Comparison of ENCODE assay signal across 18 mouse cellular contexts in the genomic region with DNA sequence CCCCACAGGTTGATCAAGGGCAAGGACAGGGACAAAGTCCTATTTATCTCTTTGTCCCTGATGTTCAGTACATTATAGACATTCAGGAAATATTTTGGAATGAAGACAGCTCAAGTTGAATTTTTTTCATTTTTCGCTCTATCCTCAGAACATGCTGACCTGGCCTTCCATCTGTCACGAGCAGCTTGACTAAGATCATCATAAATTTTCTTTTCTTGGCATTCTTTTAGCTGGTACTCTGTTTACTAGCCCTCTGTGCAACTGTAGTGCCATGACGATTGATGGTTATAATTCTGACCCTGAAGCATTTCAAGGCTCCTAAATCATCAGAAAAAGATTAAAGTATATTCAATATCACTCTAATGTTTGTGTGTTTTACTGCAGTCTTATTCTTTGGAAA. TPM values are rescaled to one million over a fixed set of nuclear protein-coding genes. Genes with fewer than 3 reads are reported as not detected.
DNase-seq lines count a peak whose midpoint lies in the region; TF ChIP-seq lines count a peak whose summit lies in the region.
"Had no signal": no experiment of that assay in that cellular context is flagged by ENCODE, and none has a peak within 500 bp of the region (broad histone marks: within the 10 kb centered on the region; RNA-seq: fewer than 3 reads in every experiment).

No protein-coding gene starts in this region.

- no peak for TF ChIP-seq CTCF in layer of hippocampus, adult 2 months (conservative IDR thresholded peaks at IDR 0.05)

- no peaks in the 10 kb centered on the region for H3K27me3 ChIP-seq in midbrain, embryonic 10.5 days (ENCODE audit: low read depth, poor library complexity, severe bottlenecking)
- H3K27me3 ChIP-seq: embryonic facial prominence, embryonic 15.5 days; heart, embryonic 12.5 days had no signal

- peak; percentile 21 to 80 for DNase-seq in adrenal gland, adult (ENCODE audit: inconsistent age in 2 of 2, low spot score in 1 of 2)
- no peak for DNase-seq in adrenal gland, postnatal 4 days (ENCODE audit: low spot score in 2 of 2)
- peak; percentile 43 to 53 for DNase-seq in cerebellum, adult 18-20 months
- no peak for DNase-seq in cerebellum, adult 11 months
- no peak for DNase-seq in layer of hippocampus, adult 2 months (ENCODE audit: low spot score in 2 of 2)
- DNase-seq in layer of hippocampus, postnatal 36 days = no peak
- no peak for DNase-seq in midbrain, embryonic 10.5 days (ENCODE audit: low spot score)
- DNase-seq: B cell, adult 2 months; cerebellum, adult 9-11 months; embryo, embryonic 11 days; gastrocnemius, adult 2 months; gastrocnemius, postnatal 25 days; kidney, adult 8-10 months had no signal

- WGBS in midbrain, embryonic 10.5 days = 91% methylated on average over 3 of the region's 3 CpGs

- peak overlapping the region; percentile 53; the same call in 1 of the 2 replicates for H3K27ac ChIP-seq in layer of hippocampus, adult 2 months
- H3K27ac ChIP-seq in midbrain, embryonic 10.5 days (replicated peaks) = no peak overlapping the region
- H3K27ac ChIP-seq: embryonic facial prominence, embryonic 15.5 days; forebrain, embryonic 10.5 days; gastrocnemius, adult 2 months had no signal

- H3K4me3 ChIP-seq in layer of hippocampus, adult 2 months = no peak overlapping the region
- H3K4me3 ChIP-seq in midbrain, embryonic 10.5 days = no peak overlapping the region
- H3K4me3 ChIP-seq: embryonic facial prominence, embryonic 15.5 days; erythroblast, embryonic 14.5 days; forebrain, embryonic 10.5 days; gastrocnemius, adult 2 months; heart, embryonic 12.5 days had no signal

- no peaks in the 10 kb centered on the region for H3K9me3 ChIP-seq in midbrain, embryonic 10.5 days (replicated peaks)
- H3K9me3 ChIP-seq: embryonic facial prominence, embryonic 15.5 days; forebrain, embryonic 10.5 days; G1E; heart, embryonic 12.5 days had no signal

- peaks cover 9% of the 10 kb centered on the region; the same call in 1 of the 2 replicates for H3K4me1 ChIP-seq in midbrain, embryonic 10.5 days

- H3K36me3 ChIP-seq in midbrain, embryonic 10.5 days = peaks cover under 1% of the 10 kb centered on the region; the same call in 1 of the 2 replicates
- H3K36me3 ChIP-seq: embryonic facial prominence, embryonic 15.5 days; forebrain, embryonic 10.5 days had no signal

RNA-seq across cellular contexts. Expression of a gene that starts 25.6 kb away (rescaled TPM):
- 10 to 100 TPM; 35.2 to 36.4 TPM for total RNA-seq in adrenal gland, postnatal 4 days (2021)
- 10 to 100 TPM; 19.2 to 24.5 TPM for total RNA-seq in layer of hippocampus, adult 2 months (2021)
- total RNA-seq in layer of hippocampus, postnatal 36 days (2021) = 10 to 100 TPM; 20.0 to 24.3 TPM
- 26.0 and 29.5 TPM in 2 replicates for polyA plus RNA-seq in midbrain, embryonic 10.5 days (2016; fragmentation: Nextera tagmentation; extraction: Ambion mirVana)

Comparison
In these comparisons a context has a peak if more than half of its experiments do, and no peak if none do; other contexts are left out.
1. DNase-seq: peak in adrenal gland, adult (2 of 2) and cerebellum, adult 18-20 months (2 of 2); none in adrenal gland, postnatal 4 days (0 of 2), cerebellum, adult 11 months (single experiment), layer of hippocampus, adult 2 months (0 of 2), layer of hippocampus, postnatal 36 days (0 of 2) and midbrain, embryonic 10.5 days (single experiment).